Mouse (Mus musculus) lung, postnatal 0 days (tissue): Measurements from ENCODE around the gene Npr3. TPM values are rescaled to one million over a fixed set of nuclear protein-coding genes. Genes with fewer than 3 reads are reported as not detected.

Experiments
- ATAC-seq: fragments of 200-750 bp; cut with Nextera tagmentation; 2 replicates; pipeline ENCODE4 v1.8.0; 2017; ENCODE audit warnings: moderate library complexity
- DNase-seq: peaks from one replicate; pipeline ENCODE4 v3.0.0-alpha.2; 2016; ENCODE audit warnings: low spot score
- H3K27ac ChIP-seq: fragments of 300-500 bp; sonication (generic); 2 replicates; pipeline ENCODE4 v1.5.1; 2014; ENCODE audit warnings: antibody characterized with exemption, mild to moderate bottlenecking, low read length, mixed read lengths
- H3K27me3 ChIP-seq: fragments of 300-500 bp; sonication (generic); replicated peaks from 2 replicates; pipeline ENCODE4 v1.6.1; 2014; ENCODE audit warnings: low read length, mixed read lengths; ENCODE audit not compliant: insufficient read depth
- H3K36me3 ChIP-seq: fragments of 300-500 bp; sonication (generic); 2 replicates; pipeline ENCODE4 v1.6.1; 2014; ENCODE audit warnings: low read length, mixed read lengths; ENCODE audit not compliant: insufficient read depth
- H3K4me1 ChIP-seq: fragments of 300-500 bp; sonication (generic); 2 replicates; pipeline ENCODE4 v1.6.1; 2014; ENCODE audit warnings: antibody characterized with exemption, low read depth, low read length, mixed read lengths; ENCODE audit not compliant: insufficient read depth
- H3K4me2 ChIP-seq: fragments of 300-500 bp; sonication (generic); replicated peaks from 2 replicates; pipeline ENCODE4 v1.6.1; 2014; ENCODE audit warnings: low read depth, mild to moderate bottlenecking, low read length, moderate library complexity, mixed read lengths
- H3K4me3 ChIP-seq: fragments of 300-500 bp; sonication (generic); 2 replicates; pipeline ENCODE4 v1.5.1; 2014; ENCODE audit warnings: low read depth, low read length
- H3K9ac ChIP-seq: fragments of 300-500 bp; sonication (generic); replicated peaks from 2 replicates; pipeline ENCODE4 v1.6.1; 2014; ENCODE audit warnings: low read depth, mild to moderate bottlenecking
- H3K9me3 ChIP-seq: fragments of 300-500 bp; sonication (generic); 2 replicates; pipeline ENCODE4 v1.6.1; 2016; ENCODE audit warnings: low read length, mixed read lengths
- CTCF ChIP-seq: IDR thresholded peaks from 2 replicates; pipeline ENCODE4 v1.5.1; 2016; ENCODE audit warnings: antibody characterized with exemption, mild to moderate bottlenecking
- EP300 ChIP-seq: IDR thresholded peaks from 2 replicates; pipeline ENCODE4 v1.6.1; 2016; ENCODE audit warnings: antibody characterized with exemption, mild to moderate bottlenecking, control low read depth
- WGBS: fragments of 180-500 bp; shearing (Covaris S2); extraction: QIAGEN DNeasy Blood & Tissue Kit; methylation state at CpG from one replicate; pipeline ENCODE4 v1.1.7; 2014; 5-methylcytosine and 5-hydroxymethylcytosine counted together
- polyA plus RNA-seq: library from polyadenylated mRNA; unstranded; fragments of >200 nt; fragmentation: Nextera tagmentation; extraction: Ambion mirVana; gene quantifications from 2 replicates; pipeline ENCODE4 v1.2.1, GENCODE M21; 2015

Gene Npr3
- polyA plus RNA-seq, 1 experiment from 2014 or later, result 16.4 TPM

DNA sequence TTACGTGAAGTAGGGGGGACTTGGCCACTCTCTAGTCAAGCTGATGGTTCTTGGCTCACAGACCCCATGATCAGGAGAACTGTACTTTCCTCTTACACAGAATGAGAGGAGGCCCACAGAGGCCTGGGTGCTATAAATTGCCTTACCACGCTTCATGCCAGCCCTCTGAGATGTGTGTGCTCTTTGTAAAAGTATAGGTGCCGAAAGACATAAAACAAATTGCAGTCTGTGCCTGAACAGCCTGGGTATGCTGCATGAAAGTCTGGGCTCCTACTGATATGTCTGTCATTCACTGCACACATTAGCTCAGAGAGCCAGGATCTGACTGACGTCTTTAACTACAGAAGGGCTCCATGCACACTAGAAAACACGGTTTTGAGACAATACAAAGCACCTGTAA lies 9.9 kb downstream of the Npr3 start:
- H3K4me3 ChIP-seq, result no peak overlapping the region
- H3K27ac ChIP-seq, result no peak overlapping the region
- no peaks in the 10 kb centered on the region for H3K9me3 ChIP-seq
- H3K9ac ChIP-seq, result no peak overlapping the region
- WGBS, result 77% methylated on average over 5 of the region's 5 CpGs
- ATAC-seq (no peak), DNase-seq (no peak)
- no peaks in the 10 kb centered on the region for H3K27me3 ChIP-seq
- H3K36me3 ChIP-seq, result no peaks in the 10 kb centered on the region
- H3K4me2 ChIP-seq, result no peak overlapping the region
- TF ChIP-seq EP300 (no peak), CTCF (no peak)
- H3K4me1 ChIP-seq, result no peaks in the 10 kb centered on the region

GRCm38 (mm10) chr15:11893969-11894368 lies 13.1 kb downstream of the Npr3 start:
- TF ChIP-seq CTCF, result no peak
- TF ChIP-seq EP300, result peak; percentile 95
- no peaks in the 10 kb centered on the region for H3K27me3 ChIP-seq
- H3K9me3 ChIP-seq, result no peaks in the 10 kb centered on the region
- H3K4me3 ChIP-seq, result no peak overlapping the region
- H3K36me3 ChIP-seq, result no peaks in the 10 kb centered on the region
- no peak overlapping the region for H3K4me2 ChIP-seq
- no peak overlapping the region for H3K9ac ChIP-seq
- DNase-seq (peak; percentile 48), ATAC-seq (peak; percentile 79)
- no peaks in the 10 kb centered on the region for H3K4me1 ChIP-seq
- no peak overlapping the region for H3K27ac ChIP-seq
- 32% methylated on average over 9 of the region's 9 CpGs for WGBS

- Histone ChIP-seq H3K36me3 (no peaks in the 10 kb centered on the region), H3K9ac (no peak overlapping the region), H3K27ac (no peak overlapping the region), H3K9me3 (no peaks in the 10 kb centered on the region), H3K27me3 (no peaks in the 10 kb centered on the region), H3K4me2 (no peak overlapping the region), H3K4me3 (no peak overlapping the region), H3K4me1 (no peaks in the 10 kb centered on the region)
- TF ChIP-seq CTCF (peak; percentile 52), EP300 (no peak)
- ATAC-seq (no peak), DNase-seq (no peak)
- WGBS, result 65% methylated on average over 3 of the region's 3 CpGs
Observed at GRCm38 (mm10) chr15:11891395-11891794, 15.7 kb downstream of the Npr3 start.

GRCm38 (mm10) chr15:11882508-11883205 lies 24.4 kb downstream of the Npr3 start:
- ATAC-seq, result no peak
- H3K4me2 ChIP-seq, result no peak overlapping the region
- 72% methylated on average over 10 of the region's 10 CpGs for WGBS
- no peaks in the 10 kb centered on the region for H3K4me1 ChIP-seq
- no peak overlapping the region for H3K27ac ChIP-seq
- H3K9me3 ChIP-seq, result no peaks in the 10 kb centered on the region
- H3K9ac ChIP-seq, result no peak overlapping the region
- H3K4me3 ChIP-seq, result no peak overlapping the region
- no peaks in the 10 kb centered on the region for H3K27me3 ChIP-seq
- H3K36me3 ChIP-seq, result no peaks in the 10 kb centered on the region
- DNase-seq, result no peak
- TF ChIP-seq EP300 (no peak), CTCF (no peak)

DNA sequence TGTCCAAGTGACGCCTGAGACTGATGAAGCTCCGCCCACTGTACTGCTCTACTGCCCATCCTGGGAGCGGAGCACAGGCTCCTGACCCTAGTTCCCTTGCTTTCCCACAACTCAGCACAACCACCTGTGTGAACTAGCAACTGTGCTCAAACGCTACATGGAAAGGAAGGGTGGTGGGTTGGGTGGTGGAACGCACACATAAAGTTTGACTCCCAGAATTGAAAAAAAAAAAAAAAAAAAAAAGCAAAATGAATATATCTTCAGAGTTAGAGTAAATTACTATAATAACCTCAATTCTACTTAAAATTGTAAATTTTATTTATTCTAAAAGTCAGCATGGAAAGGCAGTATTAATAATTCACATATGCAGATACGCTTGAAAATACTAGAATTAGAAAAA lies 25.3 kb downstream of the Npr3 start:
- no peak for ATAC-seq

GRCm38 (mm10) chr15:11878334-11878733 lies 28.8 kb downstream of the Npr3 start:
- TF ChIP-seq EP300 (no peak), CTCF (no peak)
- Histone ChIP-seq H3K9me3 (0 out of 2 replicates have a peak, but pooled peaks cover 3% of the 10 kb centered on the region), H3K9ac (no peak overlapping the region), H3K4me2 (no peak overlapping the region), H3K27me3 (no peaks in the 10 kb centered on the region), H3K27ac (no peak overlapping the region), H3K36me3 (no peaks in the 10 kb centered on the region), H3K4me1 (no peaks in the 10 kb centered on the region), H3K4me3 (no peak overlapping the region)
- DNase-seq (no peak), ATAC-seq (no peak)
- 90% methylated on average over 1 of the region's 1 CpGs for WGBS

More for the DNA sequence above, 25.3 kb downstream of the Npr3 start:
- Histone ChIP-seq H3K9ac (no peak overlapping the region), H3K4me1 (no peaks in the 10 kb centered on the region), H3K4me3 (no peak overlapping the region), H3K9me3 (no peaks in the 10 kb centered on the region), H3K27me3 (no peaks in the 10 kb centered on the region), H3K4me2 (no peak overlapping the region), H3K36me3 (no peaks in the 10 kb centered on the region), H3K27ac (no peak overlapping the region)
- no peak for DNase-seq
- TF ChIP-seq CTCF, result no peak
- no peak for TF ChIP-seq EP300
- 95% methylated on average over 6 of the region's 6 CpGs for WGBS
